Mouse (Mus musculus): ENCODE measurements around the gene Sfswap. TPM values are rescaled to one million over a fixed set of nuclear protein-coding genes. Genes with fewer than 3 reads are reported as not detected.

Gene Sfswap
- polyA plus RNA-seq, 1 experiment from 2014 or later, result 46.3 TPM

- whole genome bisulfite sequencing, result 83% methylated on average over 2 of the region's 2 CpGs
- no peak overlapping the region for H3K4me3 ChIP-seq (replicated peaks)
- H3K9me3 ChIP-seq (replicated peaks), result no peaks in the 10 kb centered on the region
- peaks cover 78% of the 10 kb centered on the region for H3K36me3 ChIP-seq
- no peaks in the 10 kb centered on the region for H3K27me3 ChIP-seq
- no peaks in the 10 kb centered on the region for H3K4me1 ChIP-seq
- no peak overlapping the region for H3K4me2 ChIP-seq
- ATAC-seq (replicated peaks; ENCODE audit: low FRiP score), result no peak
- H3K27ac ChIP-seq, result no peak overlapping the region
- no peak overlapping the region for H3K9ac ChIP-seq
Observed at GRCm38 (mm10) chr5:129534500-129534899, 33.5 kb downstream of the Sfswap start.

- no peak overlapping the region for H3K9ac ChIP-seq
- H3K4me1 ChIP-seq, result no peaks in the 10 kb centered on the region
- ATAC-seq (replicated peaks; ENCODE audit: low FRiP score), result no peak
- H3K27me3 ChIP-seq, result no peaks in the 10 kb centered on the region
- no peaks in the 10 kb centered on the region for H3K9me3 ChIP-seq (replicated peaks)
- H3K4me2 ChIP-seq, result no peak overlapping the region
- peaks cover 78% of the 10 kb centered on the region for H3K36me3 ChIP-seq
- no peak overlapping the region for H3K27ac ChIP-seq
- H3K4me3 ChIP-seq (replicated peaks), result no peak overlapping the region
- WGBS, result 63% methylated on average over 2 of the region's 2 CpGs
Observed at GRCm38 (mm10) chr5:129535021-129535420, 34.0 kb downstream of the Sfswap start.

- Histone ChIP-seq H3K36me3 (peaks cover 78% of the 10 kb centered on the region), H3K4me2 (no peak overlapping the region), H3K27me3 (no peaks in the 10 kb centered on the region), H3K4me1 (no peaks in the 10 kb centered on the region), H3K9ac (no peak overlapping the region), H3K4me3 (replicated peaks) (no peak overlapping the region), H3K9me3 (replicated peaks) (no peaks in the 10 kb centered on the region), H3K27ac (no peak overlapping the region)
- no peak for ATAC-seq (replicated peaks; ENCODE audit: low FRiP score)
- 94% methylated on average over 3 of the region's 3 CpGs for WGBS
Observed at GRCm38 (mm10) chr5:129535431-129535830, 34.4 kb downstream of the Sfswap start.

- no peak for ATAC-seq (replicated peaks; ENCODE audit: low FRiP score)
- Histone ChIP-seq H3K36me3 (peaks cover 78% of the 10 kb centered on the region), H3K9ac (no peak overlapping the region), H3K4me2 (no peak overlapping the region), H3K4me3 (replicated peaks) (no peak overlapping the region), H3K27me3 (no peaks in the 10 kb centered on the region), H3K9me3 (replicated peaks) (no peaks in the 10 kb centered on the region), H3K27ac (no peak overlapping the region), H3K4me1 (no peaks in the 10 kb centered on the region)
- WGBS, result 79% methylated on average over 4 of the region's 4 CpGs
Observed at GRCm38 (mm10) chr5:129538826-129539225, 37.8 kb downstream of the Sfswap start.

GRCm38 (mm10) chr5:129542236-129542635 is 41.2 kb downstream of the Sfswap start:
- ATAC-seq (replicated peaks; ENCODE audit: low FRiP score), result no peak
- H3K9ac ChIP-seq, result no peak overlapping the region
- no peak overlapping the region for H3K4me3 ChIP-seq (replicated peaks)
- 94% methylated on average over 3 of the region's 3 CpGs for WGBS
- H3K4me2 ChIP-seq, result no peak overlapping the region
- H3K36me3 ChIP-seq, result peaks cover 85% of the 10 kb centered on the region
- no peaks in the 10 kb centered on the region for H3K9me3 ChIP-seq (replicated peaks)
- H3K4me1 ChIP-seq, result no peaks in the 10 kb centered on the region
- no peaks in the 10 kb centered on the region for H3K27me3 ChIP-seq
- H3K27ac ChIP-seq, result no peak overlapping the region

- peaks cover 97% of the 10 kb centered on the region for H3K36me3 ChIP-seq
- H3K9me3 ChIP-seq (replicated peaks), result no peaks in the 10 kb centered on the region
- no peak overlapping the region for H3K4me3 ChIP-seq (replicated peaks)
- WGBS, result 70% methylated on average over 9 of the region's 9 CpGs
- H3K4me2 ChIP-seq, result no peak overlapping the region
- H3K27me3 ChIP-seq, result no peaks in the 10 kb centered on the region
- no peak overlapping the region for H3K9ac ChIP-seq
- no peaks in the 10 kb centered on the region for H3K4me1 ChIP-seq
- no peak for ATAC-seq (replicated peaks; ENCODE audit: low FRiP score)
- 0 out of 2 replicates have a peak overlapping the region, but pooled peaks have one; percentile 28 for H3K27ac ChIP-seq
Observed at GRCm38 (mm10) chr5:129545787-129546186, 44.8 kb downstream of the Sfswap start.

- Histone ChIP-seq H3K9me3 (replicated peaks) (no peaks in the 10 kb centered on the region), H3K36me3 (peaks cover 99% of the 10 kb centered on the region), H3K4me3 (replicated peaks) (no peak overlapping the region), H3K4me2 (no peak overlapping the region), H3K4me1 (no peaks in the 10 kb centered on the region), H3K27me3 (no peaks in the 10 kb centered on the region), H3K27ac (no peak overlapping the region), H3K9ac (no peak overlapping the region)
- no peak for ATAC-seq (replicated peaks; ENCODE audit: low FRiP score)
- 90% methylated on average over 12 of the region's 12 CpGs for WGBS
Observed at GRCm38 (mm10) chr5:129549716-129550115, 48.7 kb downstream of the Sfswap start.

GRCm38 (mm10) chr5:129550790-129551189 is 49.8 kb downstream of the Sfswap start:
- Histone ChIP-seq H3K27ac (no peak overlapping the region), H3K9ac (no peak overlapping the region), H3K4me1 (no peaks in the 10 kb centered on the region), H3K4me3 (replicated peaks) (no peak overlapping the region), H3K4me2 (no peak overlapping the region), H3K36me3 (peaks cover 100% of the 10 kb centered on the region), H3K27me3 (no peaks in the 10 kb centered on the region), H3K9me3 (replicated peaks) (no peaks in the 10 kb centered on the region)
- ATAC-seq (replicated peaks; ENCODE audit: low FRiP score), result no peak
- WGBS, result 97% methylated on average over 6 of the region's 6 CpGs

- H3K9me3 ChIP-seq (replicated peaks), result no peaks in the 10 kb centered on the region
- ATAC-seq (replicated peaks; ENCODE audit: low FRiP score), result no peak
- 87% methylated on average over 2 of the region's 2 CpGs for WGBS
- H3K36me3 ChIP-seq, result peaks cover 99% of the 10 kb centered on the region
- H3K27ac ChIP-seq, result no peak overlapping the region
- no peak overlapping the region for H3K4me2 ChIP-seq
- H3K4me3 ChIP-seq (replicated peaks), result no peak overlapping the region
- no peak overlapping the region for H3K9ac ChIP-seq
- H3K27me3 ChIP-seq, result no peaks in the 10 kb centered on the region
- H3K4me1 ChIP-seq, result no peaks in the 10 kb centered on the region
Observed at GRCm38 (mm10) chr5:129551991-129552390, 51.0 kb downstream of the Sfswap start.

GRCm38 (mm10) chr5:129553642-129554041 is 52.6 kb downstream of the Sfswap start:
- ATAC-seq (replicated peaks; ENCODE audit: low FRiP score), result no peak
- no peaks in the 10 kb centered on the region for H3K4me1 ChIP-seq
- no peak overlapping the region for H3K4me3 ChIP-seq (replicated peaks)
- H3K36me3 ChIP-seq, result peaks cover 98% of the 10 kb centered on the region
- no peak overlapping the region for H3K9ac ChIP-seq
- H3K9me3 ChIP-seq (replicated peaks), result no peaks in the 10 kb centered on the region
- no peaks in the 10 kb centered on the region for H3K27me3 ChIP-seq
- no peak overlapping the region for H3K4me2 ChIP-seq
- WGBS, result 92% methylated on average over 6 of the region's 6 CpGs
- H3K27ac ChIP-seq, result no peak overlapping the region

GRCm38 (mm10) chr5:129558591-129558990 is 57.6 kb downstream of the Sfswap start:
- no peak for ATAC-seq (replicated peaks; ENCODE audit: low FRiP score)
- H3K9me3 ChIP-seq (replicated peaks), result no peaks in the 10 kb centered on the region
- no peak overlapping the region for H3K27ac ChIP-seq
- no peaks in the 10 kb centered on the region for H3K27me3 ChIP-seq
- H3K9ac ChIP-seq, result no peak overlapping the region
- WGBS, result 79% methylated on average over 5 of the region's 5 CpGs
- H3K4me3 ChIP-seq (replicated peaks), result no peak overlapping the region
- H3K36me3 ChIP-seq, result peaks cover 97% of the 10 kb centered on the region
- no peaks in the 10 kb centered on the region for H3K4me1 ChIP-seq
- no peak overlapping the region for H3K4me2 ChIP-seq

- no peak overlapping the region for H3K27ac ChIP-seq
- no peaks in the 10 kb centered on the region for H3K4me1 ChIP-seq
- no peak for ATAC-seq (replicated peaks; ENCODE audit: low FRiP score)
- H3K9me3 ChIP-seq (replicated peaks), result no peaks in the 10 kb centered on the region
- no peak overlapping the region for H3K9ac ChIP-seq
- H3K4me3 ChIP-seq (replicated peaks), result no peak overlapping the region
- H3K4me2 ChIP-seq, result no peak overlapping the region
- WGBS, result 84% methylated on average over 11 of the region's 11 CpGs
- H3K27me3 ChIP-seq, result no peaks in the 10 kb centered on the region
- H3K36me3 ChIP-seq, result peaks cover 97% of the 10 kb centered on the region
Observed at GRCm38 (mm10) chr5:129559283-129559682, 58.3 kb downstream of the Sfswap start.

- WGBS, result 91% methylated on average over 8 of the region's 8 CpGs
- Histone ChIP-seq H3K9ac (no peak overlapping the region), H3K4me1 (no peaks in the 10 kb centered on the region), H3K27ac (no peak overlapping the region), H3K4me2 (no peak overlapping the region), H3K36me3 (peaks cover 98% of the 10 kb centered on the region), H3K9me3 (replicated peaks) (no peaks in the 10 kb centered on the region), H3K27me3 (no peaks in the 10 kb centered on the region), H3K4me3 (replicated peaks) (no peak overlapping the region)
- ATAC-seq (replicated peaks; ENCODE audit: low FRiP score), result no peak
Observed at GRCm38 (mm10) chr5:129562342-129562741, 61.3 kb downstream of the Sfswap start.
